In genomic region chr10:84395259-84395658, GRCm38 (mm10) we compare ENCODE assay signal across 19 mouse cellular contexts. TPM values are rescaled to one million over a fixed set of nuclear protein-coding genes. Genes with fewer than 3 reads are reported as not detected.
DNase-seq lines count a peak whose midpoint lies in the region; ATAC-seq and TF ChIP-seq lines count a peak whose summit lies in the region.
"Had no signal": no experiment of that assay in that cellular context is flagged by ENCODE, and none has a peak within 500 bp of the region (broad histone marks: within the 10 kb centered on the region; RNA-seq: fewer than 3 reads in every experiment).

No protein-coding gene starts in this region.

- ATAC-seq in common myeloid progenitor, adult 5-6 weeks (replicated peaks; ENCODE audit: low read depth, poor library complexity, severe bottlenecking), result peak; percentile 67

- TF ChIP-seq POLR2A in embryonic fibroblast, embryonic 13.5 days (IDR thresholded peaks at IDR 0.05; ENCODE audit: low read depth, low read length), result no peak

- WGBS in heart, embryonic 10.5 days, result 35% methylated on average over 5 of the region's 5 CpGs

- peaks cover 63% of the 10 kb centered on the region for H3K4me1 ChIP-seq in heart, embryonic 10.5 days
- peaks cover 47% of the 10 kb centered on the region for H3K4me1 ChIP-seq in embryonic fibroblast, embryonic 13.5 days (ENCODE audit: control insufficient read depth, insufficient read depth, low read length)

- H3K4me3 ChIP-seq in heart, embryonic 10.5 days, result no peak overlapping the region
- H3K4me3 ChIP-seq in embryonic fibroblast, embryonic 13.5 days (ENCODE audit: insufficient read depth, low read length), result no peak overlapping the region
- H3K4me3 ChIP-seq: embryonic facial prominence, embryonic 10.5 days; forebrain, embryonic 13.5 days; limb, embryonic 13.5 days; liver, embryonic 13.5 days had no signal

- no peak for TF ChIP-seq CTCF in embryonic fibroblast, embryonic 13.5 days (IDR thresholded peaks at IDR 0.05; ENCODE audit: borderline replicate concordance, insufficient read depth, low read length)

- H3K36me3 ChIP-seq in heart, embryonic 10.5 days, result peaks cover 12% of the 10 kb centered on the region; the same call in 1 of the 2 replicates
- H3K36me3 ChIP-seq: liver, embryonic 13.5 days had no signal

- H3K27me3 ChIP-seq in heart, embryonic 10.5 days (ENCODE audit: insufficient read depth, poor library complexity, severe bottlenecking), result no peaks in the 10 kb centered on the region
- H3K27me3 ChIP-seq: forebrain, embryonic 13.5 days; limb, embryonic 13.5 days; liver, embryonic 13.5 days had no signal

- no peak for DNase-seq in heart, embryonic 10.5 days (ENCODE audit: low spot score)
- no peak for DNase-seq in heart, adult 18-20 months
- peak; percentile 41 for DNase-seq in kidney, postnatal 10 days
- no peak for DNase-seq in kidney, adult 9 months
- DNase-seq in ovary, postnatal 36 days (ENCODE audit: low spot score), result no peak
- DNase-seq: adrenal gland, postnatal 36 days; cerebellum, postnatal 36 days; gastrocnemius, postnatal 36 days; liver, embryonic 13.5 days; retina, postnatal 1 day; right cerebral cortex, postnatal 4 days; thymus, postnatal 25 days had no signal

- H3K27ac ChIP-seq in heart, embryonic 10.5 days, result peak overlapping the region; percentile 70
- peak overlapping the region; percentile 89; the same call in 1 of the 2 replicates for H3K27ac ChIP-seq in embryonic fibroblast, embryonic 13.5 days (ENCODE audit: insufficient read depth, low read length)
- H3K27ac ChIP-seq: embryonic facial prominence, embryonic 10.5 days; kidney, postnatal 0 days; limb, embryonic 13.5 days; liver, embryonic 13.5 days; macrophage had no signal

- H3K9me3 ChIP-seq in heart, embryonic 10.5 days, result no peaks in the 10 kb centered on the region
- H3K9me3 ChIP-seq: embryonic facial prominence, embryonic 10.5 days; forebrain, embryonic 13.5 days; limb, embryonic 13.5 days; liver, embryonic 13.5 days had no signal

RNA-seq across cellular contexts. Expression of gene Nuak1, which starts 45.1 kb away (rescaled TPM):
- polyA plus RNA-seq in heart, embryonic 10.5 days (2016; fragmentation: Nextera tagmentation; extraction: Ambion mirVana), result 1.8 and 1.9 TPM in 2 replicates
- 10 to 100 TPM; 27.9 to 32.2 TPM for total RNA-seq in heart, adult 18-20 months (2021)
- 0.14 and 1.0 TPM in 2 replicates for total RNA-seq in common myeloid progenitor, adult 5-6 weeks (2017)
- polyA plus RNA-seq in embryonic fibroblast, embryonic 13.5 days (2011; ENCODE audit: insufficient read length, low read depth, missing spikeins), result 74.3 and 84.1 TPM in 2 replicates

Comparison
In these comparisons a context has a peak if more than half of its experiments do, and no peak if none do; other contexts are left out.
1. RNA of gene Nuak1, which starts 45.1 kb away (total RNA-seq): 27.9 to 32.2 TPM in heart, adult 18-20 months; 0.14 to 1.0 TPM in common myeloid progenitor, adult 5-6 weeks; every median in the first group is over 10 times any median in the second.